Mouse (Mus musculus) embryonic fibroblast, embryonic 13.5 days (primary cell): ENCODE measurements around the gene Cyfip2. TPM values are rescaled to one million over a fixed set of nuclear protein-coding genes. Genes with fewer than 3 reads are reported as not detected.

Source experiments
- H3K27ac ChIP-seq: 2 replicates; pipeline ENCODE4 v1.5.1; 2012; ENCODE audit warnings: low read length, control low read depth, inconsistent platforms; ENCODE audit not compliant: insufficient read depth
- H3K4me1 ChIP-seq: 2 replicates; pipeline ENCODE4 v1.6.1; 2011; ENCODE audit warnings: low read length; ENCODE audit not compliant: control insufficient read depth, insufficient read depth
- H3K4me3 ChIP-seq: 2 replicates; pipeline ENCODE4 v1.5.1; 2011; ENCODE audit warnings: mild to moderate bottlenecking, control low read depth, low read length; ENCODE audit not compliant: insufficient read depth
- CTCF ChIP-seq: IDR thresholded peaks from 2 replicates; pipeline ENCODE4 v1.5.1; 2011; ENCODE audit warnings: mild to moderate bottlenecking, control low read depth, low read length, moderate library complexity, borderline replicate concordance; ENCODE audit not compliant: insufficient read depth
- POLR2A ChIP-seq: IDR thresholded peaks from 2 replicates; pipeline ENCODE4 v1.6.1; 2011; ENCODE audit warnings: low read depth, mild to moderate bottlenecking, control low read depth, low read length, moderate library complexity
- polyA plus RNA-seq: library from polyadenylated mRNA; stranded (reverse); fragments of >200 nt; gene quantifications from 2 replicates; pipeline ENCODE4 v1.2.4, GENCODE M21; 2011; ENCODE audit warnings: low read depth; ENCODE audit not compliant: missing spikeins, insufficient read length

The Cyfip2 gene
- polyA plus RNA-seq, 1 experiment: 1.0 TPM

DNA sequence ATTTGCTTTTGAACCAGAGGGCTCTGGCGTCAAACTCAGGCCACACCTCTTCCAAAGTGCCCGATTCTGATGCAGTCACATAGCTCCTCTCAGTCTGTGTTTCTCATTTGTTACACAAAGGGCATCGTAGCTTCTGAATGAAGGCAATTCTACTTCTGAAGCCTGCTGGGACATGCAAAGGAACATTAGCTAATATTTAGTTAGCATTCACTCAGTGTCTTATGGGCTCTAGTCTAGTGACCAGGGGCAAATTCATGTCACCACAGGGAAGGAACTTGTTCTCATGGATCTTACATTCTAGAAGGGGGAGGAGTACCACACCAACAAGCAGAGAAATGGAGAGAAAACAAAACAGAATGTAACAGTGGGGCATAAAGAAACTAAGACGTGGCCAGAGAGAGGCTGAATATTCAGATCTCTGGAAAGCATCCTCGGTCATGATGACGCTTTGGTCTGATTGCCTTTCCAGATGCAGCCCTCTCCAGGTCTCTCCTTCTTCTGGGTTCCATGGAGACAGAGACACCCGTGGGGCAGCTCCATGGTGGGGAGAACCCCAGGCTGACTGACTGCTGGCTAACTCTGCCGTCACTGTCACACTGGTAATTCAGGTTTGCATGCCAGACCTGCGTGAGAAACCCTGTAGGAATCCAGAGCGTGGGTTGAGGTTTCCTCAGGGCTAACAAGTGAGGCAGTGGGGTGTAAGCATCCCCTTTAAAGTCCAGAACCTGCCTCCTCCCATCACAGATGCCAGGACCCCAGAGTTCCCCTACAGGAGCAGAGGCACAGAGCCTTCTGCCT lies 135.2 kb downstream of the Cyfip2 start:
- no peak overlapping the region for H3K4me3 ChIP-seq
- no peak for TF ChIP-seq POLR2A
- TF ChIP-seq CTCF: no peak
- H3K27ac ChIP-seq: no peak overlapping the region; the same call in 1 of the 2 replicates
- H3K4me1 ChIP-seq: no peaks in the 10 kb centered on the region; the same call in none of the 2 replicates

DNA sequence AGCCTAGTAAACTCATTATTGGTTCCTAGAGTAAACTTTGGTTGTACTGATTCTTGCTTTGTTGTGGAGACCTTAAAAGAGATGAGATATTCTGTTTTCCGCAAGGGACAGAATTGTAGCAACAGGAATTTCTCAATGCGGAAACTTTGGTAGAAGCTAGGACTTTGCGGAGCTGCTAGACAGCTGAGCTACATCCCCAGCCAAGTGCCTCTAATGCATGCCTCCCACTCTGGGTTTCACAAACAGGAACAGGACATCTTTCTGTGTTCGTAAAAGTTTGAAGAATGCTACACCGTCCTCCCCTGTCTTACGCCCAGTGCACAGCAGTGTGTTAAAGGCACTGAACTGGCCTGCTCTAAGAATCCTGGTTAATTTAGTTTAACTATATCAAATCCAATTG lies 136.5 kb downstream of the Cyfip2 start:
- Histone ChIP-seq H3K27ac (no peak overlapping the region), H3K4me1 (no peaks in the 10 kb centered on the region; the same call in none of the 2 replicates), H3K4me3 (no peak overlapping the region)
- TF ChIP-seq POLR2A (no peak), CTCF (no peak)

DNA sequence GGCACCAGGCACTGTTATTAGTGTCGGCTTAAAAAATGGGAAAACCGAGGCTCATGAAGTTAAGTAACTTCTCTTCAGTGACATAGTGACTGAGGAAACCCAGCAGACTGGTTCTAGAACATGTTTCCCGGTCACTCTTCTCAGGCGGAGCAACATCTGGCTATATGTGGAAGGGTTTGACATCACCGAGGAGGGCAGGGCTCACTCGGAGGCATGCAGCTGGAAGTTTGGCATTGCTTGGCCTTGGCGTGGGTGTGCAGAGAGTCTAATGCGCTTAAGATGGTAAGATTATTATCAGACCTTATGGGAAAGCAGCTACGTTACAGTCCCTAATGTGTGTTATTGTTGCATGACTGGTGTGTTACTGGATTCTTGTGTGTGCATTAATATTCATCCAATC lies 140.5 kb downstream of the Cyfip2 start:
- Histone ChIP-seq H3K27ac (no peak overlapping the region), H3K4me3 (no peak overlapping the region), H3K4me1 (no peaks in the 10 kb centered on the region)
- TF ChIP-seq CTCF: no peak
- no peak for TF ChIP-seq POLR2A

DNA sequence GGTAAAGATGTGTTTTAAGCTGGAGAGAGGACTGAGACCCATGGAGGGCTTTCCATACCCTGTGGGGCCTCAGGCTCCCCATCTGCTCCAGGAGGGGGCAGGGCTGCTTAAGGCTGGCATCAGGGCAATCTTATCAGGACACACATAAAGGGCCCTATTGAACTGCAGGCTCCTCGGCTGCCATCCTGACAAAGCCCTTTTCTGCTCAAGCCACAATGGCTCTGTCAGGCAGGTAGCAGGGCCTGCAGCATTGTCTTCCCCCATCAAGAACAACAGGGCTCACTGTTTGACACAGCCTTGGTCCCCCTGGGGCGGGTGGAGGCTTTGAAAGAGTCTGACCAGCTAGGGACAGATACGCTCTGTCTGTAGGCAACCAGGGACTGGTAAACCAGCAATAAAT lies 142.8 kb downstream of the Cyfip2 start:
- Histone ChIP-seq H3K4me3 (no peak overlapping the region), H3K4me1 (no peaks in the 10 kb centered on the region), H3K27ac (no peak overlapping the region)
- TF ChIP-seq POLR2A: no peak
- TF ChIP-seq CTCF: no peak

DNA sequence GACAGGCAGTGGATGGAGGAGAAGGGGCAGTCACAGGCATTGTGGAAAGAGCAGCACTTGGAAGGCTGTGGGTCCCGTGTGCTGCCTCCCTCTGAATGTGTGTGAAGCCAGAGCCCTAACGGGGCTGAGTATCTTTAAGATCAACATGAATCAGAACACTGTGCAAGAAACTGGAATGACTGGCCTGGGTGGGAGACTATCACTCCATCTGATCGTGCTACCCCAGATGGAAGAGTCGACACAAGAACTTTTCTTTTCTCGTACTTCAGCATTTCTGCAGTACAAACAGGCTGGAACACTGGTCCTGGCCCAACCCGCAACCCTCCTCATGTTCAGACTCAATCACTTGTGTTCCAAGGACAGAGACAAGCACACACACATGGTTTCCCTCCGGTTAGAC lies 144.2 kb downstream of the Cyfip2 start:
- Histone ChIP-seq H3K4me3 (no peak overlapping the region), H3K27ac (no peak overlapping the region), H3K4me1 (no peaks in the 10 kb centered on the region)
- no peak for TF ChIP-seq CTCF
- no peak for TF ChIP-seq POLR2A

DNA sequence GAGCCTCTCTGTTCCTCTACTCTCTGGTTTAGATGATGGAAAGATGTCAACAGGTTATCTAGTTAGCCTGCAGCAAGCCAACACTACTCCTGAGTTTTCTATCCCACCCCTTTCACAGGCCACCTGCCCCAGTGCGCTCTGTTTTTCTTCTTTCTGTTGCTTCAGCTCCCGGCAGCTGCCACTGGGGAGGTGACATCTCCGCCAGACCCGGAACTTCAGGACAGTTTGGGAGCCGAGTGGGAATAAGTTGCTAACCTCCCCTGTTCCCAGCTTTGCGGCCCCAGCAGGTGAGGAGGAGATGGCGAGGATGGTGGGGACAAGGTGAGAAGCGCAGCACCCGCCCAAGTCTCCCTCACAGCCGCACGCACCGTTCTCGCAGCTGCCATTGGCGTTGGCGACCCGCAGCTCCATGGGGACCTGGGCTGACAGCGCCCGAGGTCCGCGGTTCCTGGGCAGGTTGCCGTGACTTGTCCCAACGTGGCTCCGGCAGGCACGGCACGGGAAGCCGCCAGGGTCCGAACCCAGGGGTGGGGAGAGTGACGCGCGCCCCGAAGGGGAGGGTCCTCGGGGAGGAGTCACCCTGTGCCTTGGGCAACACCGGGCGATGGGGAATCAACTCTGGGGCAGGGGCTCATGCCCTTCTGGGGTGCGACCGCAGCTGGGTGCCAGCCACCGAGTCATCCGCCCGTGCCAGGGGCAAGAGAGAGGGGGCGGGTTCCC lies 146.6 kb downstream of the Cyfip2 start, which contains the start of gene Nipal4:
Nipal4 (minus strand) TSS at position 643 of the 720 bp plus-strand sequence.
- Histone ChIP-seq H3K4me1 (no peaks in the 10 kb centered on the region), H3K4me3 (peak within 1 kb of the TSS; percentile 59), H3K27ac (no peak within 1 kb of the TSS)
- peak; percentile 58 for TF ChIP-seq POLR2A
- no peak for TF ChIP-seq CTCF

DNA sequence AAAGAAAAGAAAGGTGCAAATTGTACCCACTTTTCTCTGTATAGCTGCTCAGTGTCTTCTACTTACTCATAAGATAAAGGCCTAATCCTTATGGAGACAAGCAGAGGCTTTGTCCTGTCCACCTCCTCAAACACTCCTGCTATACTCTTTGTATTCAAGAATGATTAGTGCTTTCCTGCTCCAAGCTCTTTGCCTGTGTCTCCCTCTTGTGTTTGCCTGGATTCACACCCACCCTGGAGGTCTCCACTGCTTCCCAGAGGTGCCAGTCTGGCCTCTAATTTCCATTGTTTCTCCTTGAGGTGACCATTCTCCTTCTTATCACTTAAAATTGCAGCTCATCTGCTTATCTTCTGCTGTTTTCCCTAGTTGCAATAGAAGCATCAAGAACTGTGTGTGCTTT lies 155.2 kb downstream of the Cyfip2 start:
- no peak for TF ChIP-seq CTCF
- no peak for TF ChIP-seq POLR2A
- no peak overlapping the region for H3K4me3 ChIP-seq
- peaks cover 4% of the 10 kb centered on the region; the same call in 1 of the 2 replicates for H3K4me1 ChIP-seq
- H3K27ac ChIP-seq: no peak overlapping the region

DNA sequence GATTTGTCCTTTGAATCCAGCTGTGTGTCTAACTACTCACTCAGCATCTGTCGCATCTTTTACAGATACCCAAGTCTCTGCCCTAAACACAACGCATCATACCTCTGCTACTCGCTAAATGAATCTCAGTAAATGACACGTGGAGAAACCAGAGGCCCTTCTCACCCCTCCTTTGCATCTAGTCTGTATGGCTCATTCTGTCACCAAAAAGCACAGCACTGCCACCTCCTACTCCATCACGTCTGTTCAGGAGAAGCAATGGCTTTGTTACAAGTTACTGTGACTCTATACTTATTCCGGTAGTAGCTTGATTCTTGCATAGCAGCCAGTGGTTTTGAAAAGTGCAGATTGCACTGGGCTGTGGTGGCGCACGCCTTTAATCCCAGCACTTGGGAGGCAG lies 155.7 kb downstream of the Cyfip2 start:
- Histone ChIP-seq H3K4me3 (no peak overlapping the region), H3K27ac (no peak overlapping the region), H3K4me1 (peaks cover 4% of the 10 kb centered on the region; the same call in 1 of the 2 replicates)
- TF ChIP-seq POLR2A: no peak
- TF ChIP-seq CTCF: no peak

DNA sequence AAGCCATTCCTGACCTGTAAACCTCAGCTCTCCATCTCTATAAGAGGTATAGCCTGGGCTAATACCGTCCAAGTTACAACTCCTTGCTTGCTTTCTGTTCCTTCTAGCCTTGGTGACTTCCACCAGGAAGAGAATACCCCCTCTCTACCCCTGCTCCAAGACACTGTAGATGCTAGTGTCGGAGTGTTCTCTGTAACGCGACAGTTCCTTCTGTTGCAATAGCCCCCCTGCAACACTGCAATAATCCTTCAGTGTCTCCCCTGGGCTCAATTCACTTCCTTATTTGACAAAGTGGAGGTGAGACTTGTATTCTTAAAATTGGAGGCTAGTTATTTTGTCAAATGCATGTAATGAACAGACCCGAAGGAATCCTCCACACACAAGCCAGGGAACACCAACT lies 166.0 kb downstream of the Cyfip2 start:
- TF ChIP-seq POLR2A: no peak
- TF ChIP-seq CTCF: no peak
- Histone ChIP-seq H3K4me3 (no peak overlapping the region), H3K27ac (no peak overlapping the region), H3K4me1 (no peaks in the 10 kb centered on the region)
